Mouse (Mus musculus): ENCODE data around the gene Kif1b. TPM values are rescaled to one million over a fixed set of nuclear protein-coding genes. Genes with fewer than 3 reads are reported as not detected.

The Kif1b gene
- total RNA-seq, 4 experiments from 2014 or later: 136 to 190 (median 174) TPM

GRCm38 (mm10) chr4:149168016-149168415 is 139.5 kb downstream of the Kif1b start:
- no peak for DNase-seq

- no peak for DNase-seq
These were observed 140.4 kb downstream of the Kif1b start for GRCm38 (mm10) chr4:149166957-149167611.

GRCm38 (mm10) chr4:149166215-149166946 is 141.1 kb downstream of the Kif1b start, which contains the start of gene Pgd:
Gene Pgd (minus strand): TSS chr4:149166771.
- peak; percentile 96 for DNase-seq

GRCm38 (mm10) chr4:149164150-149164549 is 143.3 kb downstream of the Kif1b start:
- DNase-seq: no peak

- no peak for DNase-seq
These were observed 144.3 kb downstream of the Kif1b start for GRCm38 (mm10) chr4:149163196-149163595.

GRCm38 (mm10) chr4:149161166-149161565 is 146.3 kb downstream of the Kif1b start:
- no peak for DNase-seq

- DNase-seq: no peak
These were observed 147.6 kb downstream of the Kif1b start for GRCm38 (mm10) chr4:149159891-149160290.

- DNase-seq: no peak
These were observed 148.3 kb downstream of the Kif1b start for GRCm38 (mm10) chr4:149159203-149159602.

GRCm38 (mm10) chr4:149157415-149157973 is 150.0 kb downstream of the Kif1b start:
- DNase-seq: no peak

GRCm38 (mm10) chr4:149155711-149156110 is 151.8 kb downstream of the Kif1b start:
- DNase-seq: peak; percentile 52

GRCm38 (mm10) chr4:149154859-149155258 is 152.6 kb downstream of the Kif1b start:
- no peak for DNase-seq

GRCm38 (mm10) chr4:149150721-149151120 is 156.8 kb downstream of the Kif1b start:
- DNase-seq: no peak

- peak; percentile 61 for DNase-seq
These were observed 157.2 kb downstream of the Kif1b start for GRCm38 (mm10) chr4:149150256-149150655.

- DNase-seq: peak; percentile 82
These were observed 157.9 kb downstream of the Kif1b start for GRCm38 (mm10) chr4:149149611-149150010.

GRCm38 (mm10) chr4:149149196-149149595 is 158.3 kb downstream of the Kif1b start:
- DNase-seq: no peak

- DNase-seq: no peak
These were observed 159.4 kb downstream of the Kif1b start for GRCm38 (mm10) chr4:149148084-149148483.

GRCm38 (mm10) chr4:149147528-149147927 is 160.0 kb downstream of the Kif1b start:
- DNase-seq: no peak

- no peak for DNase-seq
These were observed 162.3 kb downstream of the Kif1b start for GRCm38 (mm10) chr4:149145151-149145550.

- DNase-seq: peak; percentile 72
These were observed 163.0 kb downstream of the Kif1b start for GRCm38 (mm10) chr4:149144459-149144858.

- DNase-seq: no peak
These were observed 163.9 kb downstream of the Kif1b start for GRCm38 (mm10) chr4:149143594-149143993.

- DNase-seq: no peak
These were observed 169.0 kb downstream of the Kif1b start for GRCm38 (mm10) chr4:149138515-149138914.

- peak; percentile 78 for DNase-seq
These were observed 170.3 kb downstream of the Kif1b start, which contains the start of gene Cenps for GRCm38 (mm10) chr4:149136982-149137770. Gene Cenps (minus strand): TSS chr4:149137629.

Data from adrenal gland, adult 8-10 months (tissue).